In genomic region chr15:97318365-97319001, GRCm38 (mm10) we compare ENCODE assay signal across 14 mouse cellular contexts.
A peak's percentile ranks its signal among the peaks of the same experiment; 100 is the strongest.
DNase-seq lines count a peak whose midpoint lies in the region; ATAC-seq and TF ChIP-seq lines count a peak whose summit lies in the region.
"Had no signal": no experiment of that assay in that cellular context is flagged by ENCODE, and none has a peak within 500 bp of the region (broad histone marks: within the 10 kb centered on the region; RNA-seq: fewer than 3 reads in every experiment).

No protein-coding gene starts in this region.

- WGBS in heart, embryonic 10.5 days, result 88% methylated on average over 21 of the region's 21 CpGs
- 85% methylated on average over 21 of the region's 21 CpGs for WGBS in heart, embryonic 11.5 days (ENCODE audit: insufficient replicate concordance)
- WGBS in midbrain, embryonic 16.5 days, result 61% methylated on average over 21 of the region's 21 CpGs

- no peaks in the 10 kb centered on the region for H3K36me3 ChIP-seq in heart, embryonic 10.5 days
- H3K36me3 ChIP-seq in heart, embryonic 11.5 days (ENCODE audit: control insufficient read depth, insufficient read depth, low read length), result no peaks in the 10 kb centered on the region
- no peaks in the 10 kb centered on the region for H3K36me3 ChIP-seq in midbrain, embryonic 16.5 days (ENCODE audit: control insufficient read depth, insufficient read depth, low read length)
- H3K36me3 ChIP-seq: embryonic facial prominence, embryonic 13.5 days; G1E; limb, embryonic 12.5 days had no signal

- TF ChIP-seq CTCF in left cerebral cortex, adult 2 months (IDR thresholded peaks at IDR 0.05), result no peak

- ATAC-seq in heart, embryonic 11.5 days (replicated peaks; ENCODE audit: insufficient number of reproducible peaks, low FRiP score, low TSS enrichment), result no peak
- ATAC-seq in midbrain, embryonic 16.5 days, result 0 out of 2 replicates have a peak, but pooled peaks have one; percentile 58
- ATAC-seq: intestine, embryonic 16.5 days had no signal

- H3K4me3 ChIP-seq in heart, embryonic 10.5 days, result no peak overlapping the region
- no peak overlapping the region for H3K4me3 ChIP-seq in heart, embryonic 11.5 days (ENCODE audit: low read depth, low read length)
- no peak overlapping the region for H3K4me3 ChIP-seq in left cerebral cortex, adult 2 months
- H3K4me3 ChIP-seq in midbrain, embryonic 16.5 days (ENCODE audit: low read depth, low read length), result no peak overlapping the region
- H3K4me3 ChIP-seq: embryonic facial prominence, embryonic 13.5 days; gastrocnemius, adult 2 months; limb, embryonic 12.5 days had no signal

- H3K27ac ChIP-seq in heart, embryonic 10.5 days, result no peak overlapping the region
- H3K27ac ChIP-seq in heart, embryonic 11.5 days (ENCODE audit: low read depth, low read length), result no peak overlapping the region
- no peak overlapping the region for H3K27ac ChIP-seq in left cerebral cortex, adult 2 months
- peak overlapping the region; percentile 70 for H3K27ac ChIP-seq in midbrain, embryonic 16.5 days (ENCODE audit: low read length)
- H3K27ac ChIP-seq: embryonic facial prominence, embryonic 13.5 days; gastrocnemius, adult 2 months; limb, embryonic 12.5 days had no signal

- no peaks in the 10 kb centered on the region for H3K4me1 ChIP-seq in heart, embryonic 10.5 days
- no peaks in the 10 kb centered on the region for H3K4me1 ChIP-seq in heart, embryonic 11.5 days (ENCODE audit: control insufficient read depth, insufficient read depth, low read length)
- peaks cover 13% of the 10 kb centered on the region for H3K4me1 ChIP-seq in midbrain, embryonic 16.5 days (ENCODE audit: control insufficient read depth, insufficient read depth, low read length)

- intact Hi-C loops in left cerebral cortex, postnatal 25 days (cut with DNase I), result loop anchor here (10.0 kb wide), 1 partner anchor 186 kb away; no protein-coding TSS in a partner anchor
- intact Hi-C loops in left cerebral cortex, adult 2 months (cut with DNase I), result loop anchor here (5.0 to 10.0 kb wide), 2 partner anchors 71 to 186 kb away; partner anchors contain the start of genes Amigo2 and Pced1b

- H3K27me3 ChIP-seq in heart, embryonic 10.5 days (ENCODE audit: insufficient read depth, poor library complexity, severe bottlenecking), result no peaks in the 10 kb centered on the region
- H3K27me3 ChIP-seq in heart, embryonic 11.5 days (ENCODE audit: control insufficient read depth, insufficient read depth, low read length), result no peaks in the 10 kb centered on the region
- H3K27me3 ChIP-seq in midbrain, embryonic 16.5 days (ENCODE audit: control insufficient read depth, insufficient read depth, low read depth, low read length), result no peaks in the 10 kb centered on the region
- H3K27me3 ChIP-seq: embryonic facial prominence, embryonic 13.5 days; limb, embryonic 12.5 days had no signal

- no peak overlapping the region for H3K9ac ChIP-seq in heart, embryonic 11.5 days (ENCODE audit: low read depth, low read length)
- H3K9ac ChIP-seq in midbrain, embryonic 16.5 days (ENCODE audit: low read depth, low read length), result 0 out of 2 replicates have a peak overlapping the region, but pooled peaks have one; percentile 18
- H3K9ac ChIP-seq: embryonic facial prominence, embryonic 13.5 days; limb, embryonic 12.5 days had no signal

- peak; percentile 50 for DNase-seq in heart, embryonic 10.5 days (ENCODE audit: low spot score)
- DNase-seq in left cerebral cortex, postnatal 25 days (ENCODE audit: low spot score in 2 of 2), result peak; percentile 12 to 14
- DNase-seq in left cerebral cortex, adult 2 months (ENCODE audit: extremely low spot score in 1 of 2, low spot score in 2 of 2), result no peak
- DNase-seq in adrenal gland, postnatal 36 days, result peak; percentile 34 to 41
- DNase-seq in urinary bladder, postnatal 25 days (ENCODE audit: low spot score), result no peak
- DNase-seq: cerebellum, adult 11-12 months; gastrocnemius, adult 2 months; kidney, postnatal 10 days had no signal

- H3K9me3 ChIP-seq in heart, embryonic 10.5 days, result no peaks in the 10 kb centered on the region
- H3K9me3 ChIP-seq in heart, embryonic 11.5 days (replicated peaks; ENCODE audit: control insufficient read depth, low read length), result no peaks in the 10 kb centered on the region
- H3K9me3 ChIP-seq in midbrain, embryonic 16.5 days (replicated peaks; ENCODE audit: control insufficient read depth, low read length, poor library complexity, severe bottlenecking), result peaks cover 2% of the 10 kb centered on the region; the same call in 1 of the 2 replicates
- H3K9me3 ChIP-seq: embryonic facial prominence, embryonic 13.5 days had no signal

- H3K4me2 ChIP-seq in heart, embryonic 11.5 days, result no peak overlapping the region
- H3K4me2 ChIP-seq in midbrain, embryonic 16.5 days (ENCODE audit: low read length), result peak overlapping the region; percentile 26; the same call in 1 of the 2 replicates
- H3K4me2 ChIP-seq: embryonic facial prominence, embryonic 13.5 days; limb, embryonic 12.5 days had no signal

Comparison
In these comparisons a context has a peak if more than half of its experiments do, and no peak if none do; other contexts are left out.
1. DNase-seq: peak in heart, embryonic 10.5 days (single experiment), left cerebral cortex, postnatal 25 days (2 of 2) and adrenal gland, postnatal 36 days (2 of 2); none in left cerebral cortex, adult 2 months (0 of 2) and urinary bladder, postnatal 25 days (single experiment).